Mouse (Mus musculus): Measurements from ENCODE around the gene Tbc1d10a.

- TF ChIP-seq CTCF (IDR thresholded peaks at IDR 0.05; ENCODE audit: borderline replicate concordance, insufficient read depth, low read depth, low read length) = no peak
- no peak for TF ChIP-seq POLR2A (IDR thresholded peaks at IDR 0.05; ENCODE audit: borderline replicate concordance, insufficient read depth, low read length)
Measured at GRCm38 (mm10) chr11:4207655-4208054, 21.1 kb downstream of the Tbc1d10a start.
